Mouse (Mus musculus) bone marrow, adult 2 months (tissue): ENCODE results near the gene Rmdn2.

ENCODE experiments used
- CTCF ChIP-seq: fragments of 200-500 bp; IDR thresholded peaks from 2 replicates; pipeline ENCODE4 v1.5.1; 2011; ENCODE audit warnings: low read length, control low read depth; ENCODE audit not compliant: control insufficient read depth, insufficient read depth
- POLR2A ChIP-seq: fragments of 200-500 bp; IDR thresholded peaks from 2 replicates; pipeline ENCODE4 v1.6.1; 2011; ENCODE audit warnings: low read depth, mild to moderate bottlenecking, control low read depth, low read length, borderline replicate concordance; ENCODE audit not compliant: control insufficient read depth

GRCm38 (mm10) chr17:79650297-79650696 lies 38.6 kb downstream of the Rmdn2 start:
- TF ChIP-seq CTCF = no peak
- TF ChIP-seq POLR2A = no peak
